Mouse (Mus musculus) bone marrow macrophage, adult 2 months (primary cell): Measurements from ENCODE around the gene Smtnl2.

Source experiments
- CTCF ChIP-seq: IDR thresholded peaks from 2 replicates; pipeline ENCODE4 v1.5.1; 2012; ENCODE audit warnings: low read depth, mild to moderate bottlenecking, low read length, moderate library complexity
- POLR2A ChIP-seq: IDR thresholded peaks from 2 replicates; pipeline ENCODE4 v1.6.1; 2012; ENCODE audit warnings: mild to moderate bottlenecking, low read depth, low read length, borderline replicate concordance

GRCm38 (mm10) chr11:72408451-72409170 is 2.9 kb downstream of the Smtnl2 start:
- TF ChIP-seq CTCF: no peak
- TF ChIP-seq POLR2A: no peak
